Mouse (Mus musculus) bone marrow, adult 2 months (tissue): ENCODE measurements around the gene Ryr3. TPM values are rescaled to one million over a fixed set of nuclear protein-coding genes. Genes with fewer than 3 reads are reported as not detected.

Experiments
- H3K27ac ChIP-seq: fragments of 200-500 bp; 2 replicates; pipeline ENCODE4 v1.5.1; 2012; ENCODE audit warnings: low read depth, mild to moderate bottlenecking, control low read depth, inconsistent platforms, low read length; ENCODE audit not compliant: control insufficient read depth, poor library complexity, insufficient read depth
- H3K4me1 ChIP-seq: fragments of 200-500 bp; 2 replicates; pipeline ENCODE4 v1.6.1; 2011; ENCODE audit warnings: low read length; ENCODE audit not compliant: control insufficient read depth, insufficient read depth
- H3K4me3 ChIP-seq: fragments of 200-500 bp; replicated peaks from 2 replicates; pipeline ENCODE3; 2011; ENCODE audit warnings: mild to moderate bottlenecking, low read depth, low read length, control low read depth; ENCODE audit not compliant: control insufficient read depth
- CTCF ChIP-seq: fragments of 200-500 bp; IDR thresholded peaks from 2 replicates; pipeline ENCODE4 v1.5.1; 2011; ENCODE audit warnings: low read length, control low read depth; ENCODE audit not compliant: control insufficient read depth, insufficient read depth
- POLR2A ChIP-seq: fragments of 200-500 bp; IDR thresholded peaks from 2 replicates; pipeline ENCODE4 v1.6.1; 2011; ENCODE audit warnings: low read depth, mild to moderate bottlenecking, control low read depth, low read length, borderline replicate concordance; ENCODE audit not compliant: control insufficient read depth
- WGBS: fragments of 180-500 bp; shearing (Covaris S2); methylation state at CpG from one replicate; pipeline ENCODE4 v1.1.7; 2018; 5-methylcytosine and 5-hydroxymethylcytosine counted together
- polyA plus RNA-seq: library from polyadenylated mRNA; stranded (reverse); fragments of >200 nt; gene quantifications from 2 replicates; pipeline ENCODE4 v1.2.4, GENCODE M21; 2011; ENCODE audit warnings: low replicate concordance; ENCODE audit not compliant: missing spikeins, insufficient read depth, insufficient read length

The Ryr3 gene
- polyA plus RNA-seq, 1 experiment = 0.10 TPM

GRCm38 (mm10) chr2:112732942-112733341 lies 484.0 kb downstream of the Ryr3 start:
- H3K27ac ChIP-seq = no peak overlapping the region
- TF ChIP-seq CTCF (no peak), POLR2A (no peak)
- H3K4me3 ChIP-seq = no peak overlapping the region
- 72% methylated on average over 2 of the region's 2 CpGs for WGBS
- no peaks in the 10 kb centered on the region for H3K4me1 ChIP-seq

- no peak overlapping the region for H3K4me3 ChIP-seq
- 54% methylated on average over 6 of the region's 6 CpGs for WGBS
Observed at GRCm38 (mm10) chr2:112727842-112728241, 489.1 kb downstream of the Ryr3 start.

DNA sequence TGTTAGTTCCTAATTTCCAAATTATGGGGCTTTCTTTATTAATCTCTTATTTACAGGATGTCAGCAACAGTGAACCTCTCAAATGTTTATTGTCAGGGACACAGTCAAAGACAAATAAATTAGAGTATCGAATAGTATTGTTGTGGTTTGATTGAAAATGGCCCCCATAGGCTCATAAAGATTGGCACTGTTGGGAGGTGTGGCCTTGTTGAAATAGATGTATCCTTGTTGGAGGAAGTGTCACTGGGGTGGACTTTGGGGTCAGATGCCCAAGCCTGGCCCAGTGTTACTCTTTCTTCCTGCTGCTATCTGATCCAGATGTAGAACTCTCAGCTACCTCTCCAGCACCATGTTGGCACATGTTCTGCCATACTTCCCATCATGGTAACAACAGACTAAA lies 495.7 kb downstream of the Ryr3 start:
- TF ChIP-seq CTCF (no peak), POLR2A (no peak)
- H3K4me1 ChIP-seq = no peaks in the 10 kb centered on the region
- H3K27ac ChIP-seq = no peak overlapping the region
- 85% methylated on average over 1 of the region's 1 CpGs for WGBS
- no peak overlapping the region for H3K4me3 ChIP-seq

More at GRCm38 (mm10) chr2:112727842-112728241, 489.1 kb downstream of the Ryr3 start:
- no peaks in the 10 kb centered on the region for H3K4me1 ChIP-seq
- H3K27ac ChIP-seq = no peak overlapping the region
- TF ChIP-seq CTCF (no peak), POLR2A (no peak)

GRCm38 (mm10) chr2:112720715-112721114 lies 496.2 kb downstream of the Ryr3 start:
- WGBS = 82% methylated on average over 3 of the region's 3 CpGs
- Histone ChIP-seq H3K27ac (no peak overlapping the region), H3K4me1 (no peaks in the 10 kb centered on the region), H3K4me3 (no peak overlapping the region)
- TF ChIP-seq POLR2A = no peak
- no peak for TF ChIP-seq CTCF

- no peaks in the 10 kb centered on the region for H3K4me1 ChIP-seq
- no peak for TF ChIP-seq CTCF
- 22% methylated on average over 4 of the region's 4 CpGs for WGBS
- no peak overlapping the region for H3K27ac ChIP-seq
- H3K4me3 ChIP-seq = no peak overlapping the region
Observed at GRCm38 (mm10) chr2:112714648-112715047, 502.2 kb downstream of the Ryr3 start.

GRCm38 (mm10) chr2:112681817-112682216 lies 535.1 kb downstream of the Ryr3 start:
- no peaks in the 10 kb centered on the region for H3K4me1 ChIP-seq
- H3K4me3 ChIP-seq = no peak overlapping the region
- TF ChIP-seq CTCF (no peak), POLR2A (no peak)
- WGBS = 46% methylated on average over 5 of the region's 5 CpGs
- H3K27ac ChIP-seq = no peak overlapping the region

DNA sequence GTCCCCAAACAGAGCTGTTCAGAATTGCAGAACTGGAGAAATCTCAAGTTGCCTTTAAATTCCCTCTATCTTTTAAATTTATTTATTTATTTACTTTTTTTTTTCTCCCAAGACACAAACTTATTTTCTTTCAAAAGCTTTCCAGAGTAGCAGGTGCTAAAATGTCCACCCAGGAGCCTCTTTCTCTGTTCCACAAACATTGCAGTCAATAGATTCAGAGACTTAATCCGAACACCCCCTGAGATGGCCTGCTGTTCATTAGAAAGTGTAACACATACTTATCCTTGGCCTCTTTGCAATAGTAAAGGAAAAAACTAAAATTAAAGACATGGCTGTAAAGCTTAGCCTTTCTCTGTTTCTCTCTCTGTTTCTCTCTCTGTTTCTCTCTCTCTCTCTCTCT lies 539.6 kb downstream of the Ryr3 start:
- no peak overlapping the region for H3K27ac ChIP-seq
- no peaks in the 10 kb centered on the region for H3K4me1 ChIP-seq
- TF ChIP-seq POLR2A (no peak), CTCF (no peak)
- WGBS = 70% methylated on average over 1 of the region's 1 CpGs
- H3K4me3 ChIP-seq = no peak overlapping the region

- Histone ChIP-seq H3K27ac (no peak overlapping the region), H3K4me1 (no peaks in the 10 kb centered on the region), H3K4me3 (no peak overlapping the region)
- WGBS = 9% methylated on average over 1 of the region's 1 CpGs
- TF ChIP-seq POLR2A (no peak), CTCF (no peak)
Observed at GRCm38 (mm10) chr2:112676721-112677120, 540.2 kb downstream of the Ryr3 start.

- WGBS = 70% methylated on average over 2 of the region's 2 CpGs
- TF ChIP-seq CTCF = no peak
- TF ChIP-seq POLR2A = no peak
- Histone ChIP-seq H3K4me1 (no peaks in the 10 kb centered on the region), H3K4me3 (no peak overlapping the region), H3K27ac (no peak overlapping the region)
Observed at GRCm38 (mm10) chr2:112676175-112676574, 540.7 kb downstream of the Ryr3 start.

- no peak overlapping the region for H3K27ac ChIP-seq
- no peaks in the 10 kb centered on the region for H3K4me1 ChIP-seq
- WGBS = 57% methylated on average over 3 of the region's 3 CpGs
- H3K4me3 ChIP-seq = no peak overlapping the region
- TF ChIP-seq POLR2A (no peak), CTCF (no peak)
Observed at GRCm38 (mm10) chr2:112669461-112669860, 547.4 kb downstream of the Ryr3 start.
